Mouse (Mus musculus): ENCODE measurements at regions not wholly inside any gene's neighbourhood (a gene's known extent, or its start where the extent isn't known, plus 50 kb on each side); places are given as distances from the start of the nearest gene placed in this dataset.

DNA sequence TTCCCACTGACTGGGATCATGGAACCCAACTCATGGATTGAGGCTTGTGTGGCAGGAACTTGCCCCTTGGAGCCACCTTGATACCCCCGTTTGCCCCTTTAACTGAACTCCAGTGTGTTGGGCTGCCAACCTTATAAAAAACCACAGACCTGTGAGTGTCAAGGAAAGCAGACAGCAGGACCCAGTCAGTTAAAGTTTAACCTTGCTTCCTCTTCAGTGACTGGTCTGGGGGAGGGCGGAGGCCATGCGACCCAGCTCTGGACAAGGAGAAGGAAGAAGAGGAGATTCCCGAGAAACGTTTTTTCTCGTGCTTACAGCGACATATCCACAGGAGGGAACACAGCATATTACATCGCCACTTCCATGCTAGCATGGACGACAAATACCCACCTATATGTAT, 281.9 kb upstream of the Zfp64 start:
- DNase-seq (ENCODE audit: low spot score) = no peak

DNA sequence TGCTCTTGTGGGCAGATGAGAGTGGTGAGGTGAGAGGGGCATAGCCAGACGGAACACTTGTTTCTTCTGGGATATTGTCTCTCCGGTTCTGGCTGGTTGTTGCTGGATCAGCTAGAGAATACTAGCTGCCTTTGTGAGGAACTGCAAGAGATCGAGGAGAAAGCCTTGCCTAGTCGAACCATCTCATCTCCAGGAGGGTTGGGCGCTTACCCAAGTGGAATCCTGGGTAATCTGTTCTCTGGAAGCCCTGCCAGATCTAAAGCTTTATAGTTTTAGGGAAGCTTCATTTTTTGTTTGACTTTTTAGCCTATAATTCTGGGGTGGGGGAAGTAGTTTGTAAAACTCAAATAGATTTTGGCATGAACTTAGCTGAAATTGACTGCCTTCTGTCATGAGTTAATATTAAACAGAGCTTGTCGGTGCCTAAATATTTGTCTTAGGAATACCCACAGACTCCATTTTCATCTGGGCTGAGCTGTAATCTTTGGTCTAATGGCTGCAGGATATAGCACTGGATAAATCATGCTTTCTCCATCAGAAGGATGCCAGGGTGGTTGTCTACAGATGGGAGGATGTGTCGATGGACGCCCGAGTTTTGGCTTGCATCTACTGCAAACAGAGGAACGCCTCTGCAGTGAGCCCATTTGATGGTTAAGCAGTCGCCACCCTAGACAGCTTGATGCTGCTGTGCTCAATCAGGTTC, 279.1 kb upstream of the Zfp64 start:
- no peak for DNase-seq (ENCODE audit: low spot score)

DNA sequence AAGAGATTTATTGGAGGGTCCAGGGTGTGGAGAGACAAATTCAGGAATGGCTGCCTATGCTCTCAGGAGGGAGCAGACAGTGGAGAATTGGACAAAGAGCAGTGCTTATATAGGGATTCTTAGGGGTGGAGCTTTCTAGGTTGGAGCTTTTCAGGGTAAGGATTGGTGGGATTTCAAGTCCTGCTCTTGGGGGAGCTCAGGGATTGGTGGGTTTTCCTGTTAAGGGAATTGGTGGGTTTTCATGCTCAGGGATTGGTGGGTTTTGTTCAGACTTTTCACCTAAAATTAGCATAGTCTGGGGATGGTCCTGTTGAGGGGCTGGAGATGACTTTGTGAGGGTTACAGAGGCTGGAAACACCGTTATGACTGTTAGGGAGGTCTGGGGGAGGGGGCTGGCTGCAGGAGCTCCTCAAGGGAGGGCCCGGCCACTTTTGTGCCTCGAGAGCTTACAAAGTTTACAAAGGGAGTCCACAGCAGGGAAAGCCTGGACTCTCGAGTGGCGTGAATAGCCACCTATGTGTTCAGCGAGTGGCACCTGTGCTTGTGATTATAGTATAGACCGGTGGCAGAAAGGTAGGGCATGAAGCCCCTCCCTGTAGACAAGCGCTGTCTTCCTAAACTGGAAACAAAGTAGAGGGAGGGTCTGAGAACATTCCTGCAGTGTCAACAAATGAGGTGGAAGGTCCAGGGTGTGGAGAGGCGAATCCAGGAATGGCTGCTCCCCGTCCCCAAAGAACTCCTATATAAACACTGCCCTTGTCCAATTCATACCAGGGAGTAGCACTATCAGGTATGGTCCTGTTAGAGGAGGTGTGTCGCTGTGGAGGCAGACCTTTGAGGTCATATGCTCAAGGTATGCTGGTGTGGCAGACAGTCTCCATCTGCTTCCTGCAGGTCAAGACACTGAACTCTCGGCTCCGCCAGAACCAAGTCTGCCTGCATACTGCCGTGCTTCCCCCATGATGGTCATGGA, 278.1 kb upstream of the Zfp64 start:
- no peak for DNase-seq (ENCODE audit: low spot score)

DNA sequence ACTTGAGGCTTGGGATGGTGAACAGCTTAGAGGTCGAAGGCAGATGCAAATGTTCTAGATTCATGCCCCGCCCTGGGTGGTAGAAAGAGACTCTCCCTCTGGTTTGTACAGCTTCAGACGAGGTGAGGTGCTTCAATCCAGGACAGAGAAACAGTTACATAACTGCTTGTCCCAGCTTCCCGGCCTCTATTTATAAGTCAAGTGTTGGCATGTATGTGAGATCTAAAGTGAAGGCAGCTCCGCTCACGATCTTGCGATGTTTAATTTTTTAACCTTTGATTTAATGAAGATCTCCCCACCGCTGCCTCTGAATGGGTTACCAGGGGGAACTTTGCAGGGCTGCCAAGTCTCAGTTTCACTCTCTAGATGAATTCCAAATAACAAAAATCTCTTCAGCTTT, 266.9 kb upstream of the Zfp64 start:
- DNase-seq (ENCODE audit: low spot score) = no peak

DNA sequence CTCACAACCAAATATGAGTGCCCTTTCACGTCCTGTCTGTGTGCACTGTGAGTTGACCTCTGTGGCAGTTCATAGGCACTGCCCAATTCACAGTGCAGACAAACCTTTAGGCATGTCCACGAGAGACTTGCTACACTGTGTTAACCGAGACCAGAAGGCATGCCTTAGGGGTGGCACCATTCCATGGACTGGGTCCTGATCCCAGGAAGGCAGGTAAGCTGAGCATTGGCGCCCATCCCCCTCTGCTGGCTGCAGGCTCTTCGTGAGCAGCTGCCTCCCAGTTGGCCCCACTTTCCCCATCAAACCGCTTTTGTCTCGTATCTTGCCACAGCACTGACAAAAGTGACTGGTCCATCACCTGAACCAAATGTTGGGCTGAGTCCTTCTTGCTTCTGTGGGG, 265.8 kb upstream of the Zfp64 start:
- no peak for DNase-seq (ENCODE audit: low spot score)

DNA sequence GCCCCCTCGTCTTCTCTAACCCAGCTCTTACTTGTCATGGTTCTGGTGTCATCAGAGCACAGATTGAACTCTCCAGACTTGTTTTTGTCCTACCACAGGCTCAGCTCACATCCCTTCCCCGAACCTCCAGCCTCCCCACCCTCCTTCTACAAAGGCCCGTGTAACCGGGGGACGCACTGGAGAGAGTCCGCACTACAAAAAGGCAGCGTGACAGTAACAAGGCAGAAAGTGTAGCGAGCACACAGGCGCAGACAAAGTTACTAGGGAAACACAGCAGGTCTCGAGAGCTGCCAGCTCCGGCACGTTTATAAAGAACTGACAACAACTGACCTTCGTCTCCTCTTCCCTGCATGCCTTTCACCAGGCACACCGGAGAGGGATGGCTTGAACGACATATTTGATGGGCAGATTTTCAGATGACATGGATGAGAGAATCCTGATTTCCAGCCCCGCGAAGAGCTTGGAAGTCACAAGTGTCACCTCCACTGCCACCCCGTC, 260.2 kb upstream of the Zfp64 start:
- DNase-seq (ENCODE audit: low spot score) = no peak

DNA sequence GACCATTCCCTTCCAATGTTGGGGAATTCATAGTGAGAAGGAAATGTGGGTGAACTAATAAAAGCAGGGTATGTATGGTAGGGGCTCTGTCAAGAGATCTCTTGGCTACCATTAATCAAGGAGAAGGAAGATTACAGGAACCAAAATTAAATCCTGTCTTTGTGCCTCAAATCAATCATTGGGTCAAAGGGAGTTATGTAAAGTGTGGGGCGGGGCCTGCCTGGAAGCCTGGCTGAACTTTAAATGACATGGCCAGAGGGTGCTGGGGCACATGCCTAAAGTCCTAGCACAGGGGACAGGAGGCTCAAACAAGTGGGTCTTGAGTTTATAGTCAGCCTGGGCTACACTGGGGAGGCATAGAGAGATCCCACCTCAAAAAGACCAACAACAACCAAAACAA, 259.0 kb upstream of the Zfp64 start:
- DNase-seq (ENCODE audit: low spot score) = no peak

DNA sequence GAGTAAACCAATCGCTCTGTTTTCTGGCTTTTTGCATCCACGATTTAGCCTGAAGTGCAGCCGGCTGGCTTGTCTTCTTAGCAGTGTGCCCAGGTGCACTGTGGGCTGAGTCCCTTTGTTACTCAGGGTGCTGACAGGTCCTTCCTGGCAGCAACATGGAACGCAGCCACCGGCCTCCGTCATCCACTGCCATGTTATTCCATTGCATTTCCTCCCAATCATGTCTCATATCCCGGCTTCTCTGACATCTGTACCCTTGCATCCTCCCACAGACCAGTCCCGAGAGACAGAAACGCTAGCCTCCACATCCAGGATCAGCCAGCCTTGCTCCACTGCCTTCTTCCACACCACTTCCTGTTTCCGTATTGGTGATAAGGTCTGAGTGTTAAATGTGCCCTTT, 257.9 kb upstream of the Zfp64 start:
- no peak for DNase-seq (ENCODE audit: low spot score)

DNA sequence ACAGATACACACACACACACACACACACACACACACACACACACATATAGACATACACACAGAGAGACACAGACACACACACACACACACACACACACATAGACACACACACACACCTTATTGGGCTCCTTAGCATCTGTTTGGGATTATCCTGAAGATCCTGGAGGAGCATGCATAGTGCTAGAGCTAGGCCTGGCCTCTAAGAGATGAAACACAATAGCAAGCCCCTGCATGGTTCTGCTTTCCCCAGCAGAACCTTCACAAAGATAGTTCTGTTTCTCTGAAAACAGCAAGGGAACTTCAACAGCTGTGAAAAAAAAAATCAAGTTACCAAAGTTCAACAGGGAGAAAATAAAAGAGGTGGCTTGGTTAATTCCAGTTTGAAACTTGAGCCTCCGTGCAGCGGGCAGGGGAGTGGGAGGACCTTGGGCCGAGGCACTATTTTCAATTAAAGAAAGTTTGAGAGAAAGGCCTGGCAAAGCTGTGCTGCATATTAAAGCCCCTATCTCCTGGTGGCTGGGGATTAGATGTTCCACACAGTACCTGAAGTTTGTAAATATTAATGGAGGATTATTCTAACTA, 257.4 kb upstream of the Zfp64 start:
- DNase-seq (ENCODE audit: low spot score) = no peak

DNA sequence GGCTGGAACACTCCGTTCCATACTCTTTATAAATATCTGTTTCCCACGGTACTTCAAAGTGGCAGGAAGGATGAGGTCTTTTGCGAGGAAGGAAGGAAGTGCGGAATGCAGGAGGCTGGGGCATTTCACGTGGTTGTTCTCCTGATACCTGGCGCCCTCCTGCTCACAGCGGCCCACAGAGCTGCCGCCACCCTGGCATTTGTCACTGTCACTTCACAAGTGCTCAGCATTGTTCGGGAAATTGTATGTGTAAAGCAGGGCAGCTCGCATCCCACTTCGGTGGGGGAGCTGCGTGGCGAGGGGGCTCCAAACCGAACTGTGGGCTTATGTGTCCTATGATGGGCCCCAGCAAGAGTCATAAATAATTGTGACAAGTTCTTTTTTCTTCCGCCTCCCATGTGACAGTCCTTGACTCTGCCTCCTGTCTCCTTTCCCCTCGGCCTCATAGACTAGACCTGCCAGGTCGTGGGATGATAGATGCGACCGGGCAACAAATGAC, 248.9 kb upstream of the Zfp64 start:
- DNase-seq (ENCODE audit: low spot score) = no peak

DNA sequence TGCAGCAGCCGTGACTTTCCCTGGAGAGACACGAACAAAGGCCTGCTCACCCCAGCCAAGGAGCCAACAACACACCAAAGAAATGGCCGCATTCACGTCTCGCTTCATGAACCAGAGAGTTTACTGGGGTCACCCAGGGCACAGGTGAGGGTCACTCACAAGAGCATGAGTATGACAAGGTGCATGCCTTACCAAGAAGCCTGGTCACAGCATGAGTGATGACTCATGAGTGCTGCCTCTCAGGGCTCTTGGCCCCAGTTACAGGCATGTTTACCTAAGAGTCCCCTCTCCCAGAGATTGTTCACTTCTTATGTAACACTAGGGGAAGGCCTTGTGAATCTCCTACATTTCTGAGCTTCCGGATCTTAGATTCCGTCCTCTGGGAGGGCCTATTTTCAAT, 236.6 kb upstream of the Zfp64 start:
- no peak for DNase-seq (ENCODE audit: low spot score)

DNA sequence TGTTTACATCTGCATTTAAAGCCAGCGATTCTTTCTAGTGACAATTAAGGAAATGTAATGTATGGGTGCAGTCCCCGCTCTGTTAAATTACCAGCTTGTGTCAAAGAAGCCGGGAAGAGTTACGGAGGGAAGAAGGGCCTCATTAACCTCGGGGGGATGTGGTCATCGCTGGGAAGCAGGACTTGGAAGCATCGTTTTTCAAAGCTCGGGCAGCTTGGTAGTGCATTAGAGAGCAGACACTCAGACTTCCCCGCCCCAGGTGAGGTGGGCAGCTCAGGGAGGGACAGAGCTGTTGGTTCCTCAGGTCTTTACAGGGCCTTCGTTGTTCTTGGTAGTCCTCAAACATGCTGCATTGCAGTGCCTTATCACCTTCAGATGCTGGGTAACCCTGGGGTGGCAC, 236.1 kb upstream of the Zfp64 start:
- DNase-seq (ENCODE audit: low spot score) = no peak

DNA sequence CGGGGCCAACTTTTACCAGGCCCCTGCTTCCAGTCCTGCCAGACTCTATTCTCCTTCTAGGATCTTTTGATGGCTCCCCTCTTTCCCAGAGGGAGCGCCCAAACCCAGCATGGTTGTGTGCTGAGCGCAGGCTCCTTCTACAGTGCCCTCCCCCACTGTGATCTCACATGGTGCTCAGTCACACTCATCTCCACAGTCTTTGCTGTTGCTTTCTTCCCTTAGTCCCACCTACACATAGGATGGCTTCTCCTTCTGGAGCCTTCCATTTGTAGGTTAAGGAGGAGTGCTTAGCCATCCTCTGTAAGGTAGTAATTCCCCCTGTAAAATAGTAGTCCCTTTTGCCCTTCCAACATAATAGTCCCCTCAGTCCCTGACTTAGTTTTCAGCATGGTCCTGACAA, 222.2 kb upstream of the Zfp64 start:
- DNase-seq (ENCODE audit: low spot score) = no peak

DNA sequence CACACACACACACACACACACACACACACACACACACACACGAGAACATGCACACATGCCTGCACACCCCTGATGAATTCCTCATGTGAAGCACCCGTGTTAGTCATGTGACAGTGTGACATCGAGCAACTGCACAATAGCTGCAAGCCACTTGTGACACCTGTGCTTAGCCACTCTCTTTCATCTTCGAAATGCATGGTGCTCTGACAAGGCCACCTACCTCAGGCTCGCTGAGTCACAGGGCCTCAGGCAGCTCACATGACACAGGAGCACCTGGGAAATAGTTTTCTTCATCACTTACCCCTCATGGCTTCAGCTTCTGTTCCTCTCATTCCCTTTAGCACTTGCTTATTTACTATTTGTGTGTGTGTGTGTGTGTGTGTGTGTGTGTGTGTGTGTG, 213.4 kb upstream of the Zfp64 start:
- DNase-seq (ENCODE audit: low spot score) = no peak

DNA sequence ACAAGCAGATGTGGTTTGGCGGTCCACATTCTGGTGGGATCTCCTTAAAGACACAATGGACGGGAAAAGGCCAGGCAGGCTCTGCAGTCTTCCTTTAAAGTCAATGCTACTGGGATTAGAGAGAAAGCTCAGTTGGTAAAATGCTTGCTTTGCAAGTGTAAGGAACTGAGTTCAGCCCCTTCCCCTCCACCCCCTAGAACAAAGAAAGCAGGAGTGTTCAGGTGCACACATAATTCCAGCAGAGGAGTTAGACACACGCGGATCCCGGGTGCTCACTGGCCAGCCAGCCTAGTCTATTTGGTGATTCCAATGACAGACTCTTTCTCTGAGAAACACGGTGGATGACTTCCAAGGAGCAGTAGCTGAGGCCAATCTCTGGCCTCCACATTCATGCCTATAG, 213.0 kb upstream of the Zfp64 start:
- no peak for DNase-seq (ENCODE audit: low spot score)

DNA sequence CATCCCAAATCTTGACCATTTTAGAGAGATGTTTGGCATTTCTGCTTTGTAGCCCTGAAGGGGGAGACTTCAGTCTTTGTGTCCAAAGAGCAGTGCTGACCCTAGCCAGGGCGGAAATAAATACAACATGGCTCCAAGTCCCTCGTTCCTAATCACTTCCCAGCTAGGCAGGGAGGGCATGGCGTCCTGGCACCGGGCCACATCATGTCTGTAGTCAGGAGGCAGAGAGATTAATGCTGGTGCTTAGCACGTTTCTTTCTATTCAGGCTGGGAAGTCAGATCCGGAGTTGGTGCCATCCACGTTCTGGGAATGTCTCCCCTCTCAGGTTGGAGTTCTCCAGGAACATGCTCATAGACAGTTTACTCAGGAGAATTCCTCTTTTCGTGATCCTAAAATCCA, 206.3 kb upstream of the Zfp64 start:
- no peak for DNase-seq (ENCODE audit: low spot score)

DNA sequence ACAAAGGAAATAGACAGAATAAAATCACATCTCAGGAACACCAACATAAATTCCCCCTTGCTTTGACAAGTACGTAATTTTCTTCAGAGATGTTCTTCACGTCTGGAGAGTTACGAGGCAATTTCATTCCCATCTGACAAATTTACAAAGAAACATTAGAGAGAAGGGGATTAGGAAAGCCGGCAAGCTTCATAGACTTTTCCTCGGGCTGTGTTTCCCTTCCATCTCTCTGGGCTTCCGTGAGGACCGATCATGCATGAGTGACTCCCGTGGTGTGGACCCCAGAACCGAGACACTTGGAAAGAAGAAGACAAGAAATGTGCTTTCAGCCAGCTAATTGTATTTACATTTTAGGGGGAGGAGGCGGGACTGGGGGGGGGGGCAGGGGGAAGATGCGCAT, 203.4 kb upstream of the Zfp64 start:
- DNase-seq (ENCODE audit: low spot score) = no peak

DNA sequence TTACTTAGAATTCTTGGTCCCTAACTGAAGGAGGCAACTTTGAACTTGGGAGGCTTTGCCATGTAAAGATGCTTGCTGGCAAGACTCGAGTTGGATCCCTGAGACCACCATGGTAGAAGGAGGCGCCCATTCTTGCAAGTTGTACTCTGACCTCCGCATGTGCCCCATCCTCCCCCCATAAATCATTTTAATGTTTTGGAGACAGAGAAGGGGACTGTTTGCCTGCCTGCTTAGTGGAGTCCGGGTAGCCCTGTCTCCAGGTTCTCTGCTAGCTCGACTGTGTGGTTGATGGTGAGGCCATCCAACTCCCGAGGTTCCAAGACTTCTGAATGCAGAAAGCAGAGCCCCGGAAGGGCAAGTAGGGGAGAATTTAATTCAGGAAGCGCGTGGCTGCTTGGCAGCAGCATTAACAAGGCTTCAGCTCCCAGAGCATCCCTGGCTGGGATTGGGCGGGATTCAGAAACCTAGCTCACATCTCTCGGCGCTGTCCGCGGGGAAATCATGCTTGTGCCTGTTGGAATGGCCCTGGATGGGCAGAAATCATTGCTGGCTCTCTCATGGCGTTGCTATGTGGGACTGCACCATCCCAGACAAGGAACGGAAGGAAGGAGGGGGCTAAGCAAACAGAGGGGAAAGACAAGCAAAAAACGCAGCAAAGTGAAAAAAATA, 202.8 kb upstream of the Zfp64 start:
- DNase-seq (ENCODE audit: low spot score) = no peak

DNA sequence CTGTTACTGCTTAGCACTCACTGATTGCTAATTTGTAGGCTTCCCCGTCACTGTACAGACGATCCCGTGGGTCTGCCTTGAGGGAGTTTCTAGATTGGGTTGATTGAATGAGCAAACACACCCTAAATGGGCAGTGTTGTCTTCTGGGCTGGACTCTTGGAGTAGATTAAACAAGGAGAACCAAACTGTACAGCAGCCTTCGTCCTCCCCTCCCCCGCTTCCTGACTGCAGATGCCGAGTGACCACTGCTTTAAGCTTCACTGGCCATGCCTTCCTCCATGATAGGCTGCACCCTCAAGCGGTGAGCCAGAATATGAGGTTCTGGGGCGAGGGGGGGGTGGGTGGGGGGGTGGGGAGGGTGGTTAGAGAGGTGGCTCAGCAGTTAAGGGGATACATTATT, 201.5 kb upstream of the Zfp64 start:
- no peak for DNase-seq (ENCODE audit: low spot score)

DNA sequence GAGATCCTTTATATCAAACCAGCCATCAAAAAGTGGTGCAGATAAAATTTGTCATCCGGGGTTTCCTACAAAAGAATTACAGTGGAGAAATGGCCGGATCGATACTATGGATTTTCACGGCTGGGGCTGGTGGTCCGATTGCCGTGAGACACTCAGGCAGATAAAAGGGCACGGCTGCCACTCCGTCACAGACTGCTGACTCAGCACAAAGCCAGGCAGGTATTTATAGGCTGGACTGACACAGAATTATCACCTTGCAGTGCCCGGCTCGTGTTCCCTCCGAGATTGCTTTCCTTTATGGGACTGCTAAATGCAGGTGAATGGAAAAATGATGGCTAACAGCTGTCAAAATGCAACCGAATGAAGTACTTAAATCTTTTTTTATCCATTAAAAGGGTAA, 199.5 kb upstream of the Zfp64 start:
- no peak for DNase-seq (ENCODE audit: low spot score)

DNA sequence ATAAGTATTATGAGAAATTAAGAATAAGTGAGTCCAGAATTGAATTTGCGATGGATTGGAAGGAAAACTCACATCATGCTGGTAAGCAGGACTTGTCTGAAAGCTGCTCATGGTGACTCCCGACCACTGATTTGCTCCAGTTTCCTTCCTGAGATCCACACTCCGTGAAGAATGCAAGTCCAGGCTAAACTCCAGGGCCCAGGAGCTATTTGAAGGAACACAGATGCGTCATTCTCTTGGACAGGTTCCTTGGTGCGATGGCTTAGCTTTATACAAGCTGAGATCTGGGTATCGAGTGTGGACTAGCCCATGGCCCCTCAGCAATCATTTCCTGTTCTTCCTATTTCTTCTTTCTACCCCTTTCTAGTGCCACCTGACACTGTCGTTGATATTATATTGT, 192.3 kb upstream of the Zfp64 start:
- no peak for DNase-seq (ENCODE audit: low spot score)

DNA sequence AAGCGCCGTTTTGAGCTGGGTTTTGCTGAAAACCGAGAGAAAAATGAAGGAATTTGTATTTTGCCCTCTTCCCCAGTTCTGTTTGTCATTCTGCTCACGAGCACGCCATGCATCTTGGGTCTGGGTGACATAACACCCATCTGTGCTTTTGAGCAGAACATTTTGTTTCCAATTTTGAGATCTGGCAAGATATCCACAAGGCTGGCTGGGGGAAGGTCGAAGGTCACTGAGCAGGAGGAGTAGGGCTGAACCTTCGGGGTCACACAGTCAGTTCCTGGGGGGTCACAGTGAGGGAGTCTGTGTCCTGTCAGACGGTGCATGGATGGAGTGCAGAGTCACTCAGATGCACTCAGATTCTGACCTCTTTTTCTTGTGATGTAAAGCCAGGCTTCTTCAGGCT, 186.8 kb upstream of the Zfp64 start:
- no peak for DNase-seq (ENCODE audit: low spot score)
